Mouse (Mus musculus): ENCODE results near the gene Sars.

The Sars gene

DNA sequence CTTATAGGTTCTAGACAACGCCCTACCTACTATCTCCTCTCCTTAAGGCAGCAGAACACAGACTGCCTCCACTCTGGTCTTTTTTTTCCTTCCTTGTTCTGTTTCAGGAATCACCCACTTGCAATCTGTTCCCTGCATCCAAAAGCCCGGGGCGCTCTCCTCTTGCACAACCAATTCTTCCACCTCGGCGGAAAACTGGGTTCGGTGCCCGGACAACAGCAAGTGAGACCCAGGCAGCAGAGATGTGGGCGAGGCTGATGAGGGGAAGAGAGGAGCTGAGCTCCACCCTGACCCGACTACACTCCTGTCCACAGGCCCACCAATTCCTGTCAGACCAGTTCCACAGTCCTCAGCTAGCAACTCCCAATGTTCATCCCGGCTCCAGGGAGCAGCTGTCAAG lies 58.8 kb downstream of the Sars start:
- DNase-seq, result no peak

DNA sequence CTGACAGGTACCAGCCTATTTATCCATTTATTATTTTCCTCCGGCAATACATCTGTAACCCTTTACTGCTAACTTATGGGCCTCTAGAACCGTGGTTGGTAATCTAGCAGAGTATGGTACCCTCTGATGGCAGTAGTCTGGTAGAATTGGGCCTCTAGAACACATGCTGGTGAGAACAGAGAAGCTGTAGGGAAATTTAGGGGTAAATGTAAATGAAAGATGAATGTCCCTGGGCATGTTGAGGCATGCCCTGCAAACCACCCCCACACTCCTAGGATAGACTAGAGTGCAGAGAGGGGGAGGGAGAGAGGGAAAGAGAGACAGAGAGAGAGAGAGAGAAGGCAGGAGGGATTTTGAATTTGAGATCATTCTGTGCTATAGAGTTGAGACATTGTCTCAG lies 60.6 kb downstream of the Sars start:
- DNase-seq, result no peak

DNA sequence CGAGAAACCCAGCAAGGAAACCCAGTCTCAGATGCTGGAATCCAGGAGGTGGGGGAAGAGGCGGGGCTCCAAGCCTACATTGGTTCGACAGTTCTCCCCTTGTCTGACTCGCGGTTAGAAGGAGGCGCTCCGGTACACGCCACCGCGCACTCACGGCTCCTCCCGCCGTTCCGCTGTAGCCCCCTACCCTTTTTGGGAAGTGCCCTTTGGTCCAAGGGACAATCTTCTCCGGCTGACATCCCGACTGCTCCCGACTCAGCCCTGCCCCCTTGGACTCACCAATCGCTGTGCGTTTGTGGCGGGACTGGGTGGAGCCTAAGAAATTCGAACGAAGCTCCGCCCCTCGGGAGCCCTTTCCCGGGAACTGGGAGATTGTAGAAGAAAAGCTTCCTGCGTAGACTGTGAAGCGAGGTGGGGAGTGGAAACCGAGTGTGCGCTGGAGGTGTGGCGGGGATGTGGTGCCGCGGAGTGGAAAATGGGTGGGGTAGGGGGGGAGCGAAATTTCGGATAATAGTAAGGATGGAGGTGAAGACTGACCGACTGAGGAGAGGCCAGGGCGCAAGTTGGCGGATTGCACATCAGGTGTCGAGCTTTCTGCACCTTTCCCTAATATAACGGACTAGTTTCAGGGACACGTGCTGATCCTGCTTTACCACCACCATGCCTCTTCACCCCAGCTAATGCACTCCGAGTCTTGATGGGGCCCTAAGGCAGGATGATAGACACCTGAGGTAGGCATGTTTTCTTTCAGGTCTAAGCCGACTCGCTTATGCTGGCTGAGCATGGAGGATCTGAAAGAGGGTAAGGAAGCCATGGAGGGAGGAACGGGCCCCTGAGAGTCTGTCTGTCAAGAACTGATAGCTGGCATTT lies 61.3 kb downstream of the Sars start, which contains the start of gene Psrc1:
TSS of gene Psrc1 (plus strand) at position 355 of the 870 bp plus-strand sequence.
- DNase-seq, result peak; percentile 93

DNA sequence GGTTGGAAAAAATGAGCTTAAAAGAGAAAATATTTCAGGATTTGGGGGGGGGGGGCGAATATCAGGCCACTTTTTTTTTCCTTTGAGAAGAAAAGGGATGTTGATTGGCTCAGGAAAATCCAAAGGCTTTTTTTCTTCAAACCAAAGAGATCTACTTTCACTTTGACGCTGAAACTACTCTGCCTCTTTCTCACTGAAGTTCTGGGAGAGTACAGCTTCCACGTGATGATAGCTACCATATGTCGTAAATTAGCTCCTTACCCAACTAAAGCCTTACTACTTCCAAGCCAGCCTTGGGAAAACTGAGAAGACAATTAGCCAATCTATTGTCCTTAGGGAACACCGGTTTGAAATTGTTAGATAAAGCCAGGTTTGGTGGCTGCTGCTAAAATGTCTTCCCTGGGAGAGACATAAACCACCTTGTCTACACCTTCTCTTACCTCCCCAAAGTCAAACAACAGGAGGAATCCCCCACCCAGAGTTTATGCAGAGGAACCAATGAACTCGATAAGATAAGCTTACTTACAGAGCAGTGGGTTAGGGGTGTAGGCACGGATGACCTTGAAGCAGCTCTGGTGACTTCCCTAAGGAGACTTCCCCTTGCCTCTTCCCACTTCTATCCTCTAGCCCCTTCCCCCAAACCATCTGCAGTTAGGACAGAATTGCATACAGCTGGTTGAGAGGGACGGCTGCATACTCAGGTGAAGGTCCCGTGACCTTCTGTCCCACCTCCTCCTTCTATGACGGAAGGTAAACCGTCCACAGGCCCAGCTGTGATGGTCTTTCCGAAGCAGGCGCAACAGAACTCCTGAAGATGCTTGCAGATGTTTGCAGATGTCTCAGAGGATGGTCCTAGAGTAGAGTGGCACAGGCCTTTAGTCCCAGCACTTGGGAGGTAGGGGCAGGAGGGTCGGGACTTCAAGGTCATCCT lies 62.8 kb downstream of the Sars start:
- DNase-seq, result no peak

DNA sequence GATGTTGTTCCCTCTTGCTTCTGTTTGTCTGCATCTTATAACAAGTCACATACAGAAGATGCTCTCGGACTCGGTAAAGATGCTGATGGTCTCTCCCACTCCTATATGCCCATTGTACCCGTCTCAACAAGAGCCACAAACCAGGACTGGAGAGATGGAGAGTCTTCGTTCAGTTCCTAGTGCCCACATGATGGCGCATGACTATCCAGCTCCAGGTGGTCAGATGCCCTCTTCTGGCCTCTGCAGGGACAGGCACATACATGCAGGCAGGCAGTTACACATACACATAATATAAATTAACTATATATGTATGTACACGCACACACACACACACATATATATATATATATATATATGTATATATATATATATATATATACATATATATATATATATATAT lies 64.3 kb downstream of the Sars start:
- DNase-seq, result no peak

DNA sequence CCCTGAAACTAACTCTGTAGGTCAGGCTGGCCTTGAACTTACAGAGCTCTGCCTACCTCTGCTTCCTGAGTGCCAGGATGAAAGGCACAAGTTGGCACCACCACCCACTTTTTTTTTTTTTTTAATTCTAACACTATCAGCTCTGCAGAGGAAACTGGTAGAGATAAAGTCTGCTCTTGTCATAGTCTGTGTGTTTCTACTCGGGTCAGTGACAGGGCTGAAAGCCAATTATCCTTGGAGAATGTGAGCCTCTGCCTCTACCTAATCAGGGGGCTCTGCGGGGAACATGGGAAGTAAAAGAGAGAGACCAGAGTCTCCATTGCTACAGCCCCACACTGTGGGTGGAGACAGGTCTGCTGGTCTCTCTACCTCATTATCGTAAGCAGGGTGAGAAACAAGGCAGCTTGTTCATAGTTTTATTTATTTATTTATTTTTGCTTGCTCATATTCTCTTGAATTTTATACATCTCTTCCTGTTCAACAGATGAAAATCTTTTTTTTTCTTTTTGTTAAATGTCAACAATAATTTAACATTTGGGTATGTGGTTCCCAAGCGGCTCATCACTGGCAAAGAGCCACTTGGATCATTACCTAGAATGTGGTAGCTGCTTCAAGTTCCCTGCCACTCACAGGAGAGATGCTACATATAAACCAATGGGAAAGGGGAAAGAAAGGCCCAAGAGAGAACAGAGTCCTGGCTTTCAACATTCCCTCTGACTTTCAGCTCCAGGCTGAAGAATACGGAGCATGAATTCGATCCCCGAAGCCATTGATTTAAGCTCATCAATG lies 65.9 kb downstream of the Sars start:
- no peak for DNase-seq

Data from kidney, postnatal 14 days (tissue).